Mouse (Mus musculus) cortical plate, adult 2 months (tissue): ENCODE data around the gene Gm9833. TPM values are rescaled to one million over a fixed set of nuclear protein-coding genes. Genes with fewer than 3 reads are reported as not detected.

ENCODE experiments used
- H3K27ac ChIP-seq: fragments of 200-500 bp; 2 replicates; pipeline ENCODE4 v1.5.1; 2012; ENCODE audit warnings: low read length, control low read depth, inconsistent platforms; ENCODE audit not compliant: insufficient read depth
- H3K4me1 ChIP-seq: fragments of 200-500 bp; 2 replicates; pipeline ENCODE4 v1.6.1; 2011; ENCODE audit warnings: low read length; ENCODE audit not compliant: control insufficient read depth, insufficient read depth
- H3K4me3 ChIP-seq: fragments of 200-500 bp; 2 replicates; pipeline ENCODE4 v1.5.1; 2011; ENCODE audit warnings: mild to moderate bottlenecking, low read length, control low read depth; ENCODE audit not compliant: insufficient read depth
- CTCF ChIP-seq: fragments of 200-500 bp; IDR thresholded peaks from 2 replicates; pipeline ENCODE4 v1.5.1; 2011; ENCODE audit warnings: mild to moderate bottlenecking, control low read depth, low read length; ENCODE audit not compliant: insufficient read depth; ENCODE audit errors: extremely low read depth
- POLR2A ChIP-seq: fragments of 200-500 bp; IDR thresholded peaks from 2 replicates; pipeline ENCODE4 v1.6.1; 2011; ENCODE audit warnings: mild to moderate bottlenecking, low read length, control low read depth; ENCODE audit not compliant: insufficient read depth; ENCODE audit errors: extremely low read depth
- polyA plus RNA-seq: library from polyadenylated mRNA; depleted of rRNA; stranded (reverse); fragments of >200 nt; gene quantifications from 2 replicates; pipeline ENCODE4 v1.2.3, GENCODE M21; 2012

Gene Gm9833
- polyA plus RNA-seq, 1 experiment = 3.4 TPM

GRCm38 (mm10) chr3:10091616-10092140 is 3.8 kb downstream of the Gm9833 start:
- no peak overlapping the region for H3K27ac ChIP-seq
- TF ChIP-seq CTCF (no peak), POLR2A (no peak)
- H3K4me1 ChIP-seq = no peaks in the 10 kb centered on the region
- no peak overlapping the region for H3K4me3 ChIP-seq

GRCm38 (mm10) chr3:10092499-10092898 is 4.6 kb downstream of the Gm9833 start:
- H3K4me3 ChIP-seq = no peak overlapping the region
- no peak for TF ChIP-seq CTCF
- TF ChIP-seq POLR2A = no peak
- no peaks in the 10 kb centered on the region for H3K4me1 ChIP-seq

GRCm38 (mm10) chr3:10092914-10093313 is 5.0 kb downstream of the Gm9833 start:
- H3K27ac ChIP-seq = no peak overlapping the region
- no peak overlapping the region for H3K4me3 ChIP-seq
- TF ChIP-seq CTCF (no peak), POLR2A (no peak)
- H3K4me1 ChIP-seq = no peaks in the 10 kb centered on the region

More at GRCm38 (mm10) chr3:10092499-10092898, 4.6 kb downstream of the Gm9833 start:
- no peak overlapping the region for H3K27ac ChIP-seq

GRCm38 (mm10) chr3:10095076-10095622 is 7.2 kb downstream of the Gm9833 start:
- Histone ChIP-seq H3K4me3 (no peak overlapping the region), H3K4me1 (no peaks in the 10 kb centered on the region)
- no peak for TF ChIP-seq POLR2A
- TF ChIP-seq CTCF = no peak

GRCm38 (mm10) chr3:10099756-10100155 is 11.8 kb downstream of the Gm9833 start:
- Histone ChIP-seq H3K4me1 (no peaks in the 10 kb centered on the region), H3K27ac (no peak overlapping the region), H3K4me3 (no peak overlapping the region)
- TF ChIP-seq CTCF (no peak), POLR2A (no peak)

More at GRCm38 (mm10) chr3:10095076-10095622, 7.2 kb downstream of the Gm9833 start:
- no peak overlapping the region for H3K27ac ChIP-seq

GRCm38 (mm10) chr3:10111570-10111969 is 23.7 kb downstream of the Gm9833 start:
- TF ChIP-seq CTCF = no peak
- no peak for TF ChIP-seq POLR2A
- H3K4me1 ChIP-seq = no peaks in the 10 kb centered on the region
- H3K27ac ChIP-seq = no peak overlapping the region
- H3K4me3 ChIP-seq = no peak overlapping the region

- Histone ChIP-seq H3K4me1 (no peaks in the 10 kb centered on the region), H3K27ac (no peak overlapping the region)
- TF ChIP-seq CTCF (no peak), POLR2A (no peak)
Measured at GRCm38 (mm10) chr3:10112196-10112595, 24.3 kb downstream of the Gm9833 start.

GRCm38 (mm10) chr3:10112660-10113059 is 24.8 kb downstream of the Gm9833 start:
- Histone ChIP-seq H3K4me3 (no peak overlapping the region), H3K4me1 (no peaks in the 10 kb centered on the region), H3K27ac (no peak overlapping the region)
- TF ChIP-seq POLR2A (no peak), CTCF (no peak)

More at GRCm38 (mm10) chr3:10112196-10112595, 24.3 kb downstream of the Gm9833 start:
- no peak overlapping the region for H3K4me3 ChIP-seq

- Histone ChIP-seq H3K4me1 (no peaks in the 10 kb centered on the region), H3K4me3 (no peak overlapping the region), H3K27ac (no peak overlapping the region)
- TF ChIP-seq POLR2A = no peak
- no peak for TF ChIP-seq CTCF
Measured at GRCm38 (mm10) chr3:10116531-10116930, 28.6 kb downstream of the Gm9833 start.

GRCm38 (mm10) chr3:10121232-10121631 is 33.3 kb downstream of the Gm9833 start:
- TF ChIP-seq CTCF (no peak), POLR2A (no peak)

More at GRCm38 (mm10) chr3:10121232-10121631, 33.3 kb downstream of the Gm9833 start:
- no peaks in the 10 kb centered on the region for H3K4me1 ChIP-seq
- H3K27ac ChIP-seq = no peak overlapping the region
- no peak overlapping the region for H3K4me3 ChIP-seq
